Mouse (Mus musculus) limb, embryonic 14.5 days (tissue): ENCODE results near the gene Rpl22. TPM values are rescaled to one million over a fixed set of nuclear protein-coding genes. Genes with fewer than 3 reads are reported as not detected.

ENCODE experiments used
- ATAC-seq: fragments of 200-750 bp; cut with Nextera tagmentation; 2 replicates; pipeline ENCODE4 v1.8.0; 2017; ENCODE audit warnings: low read depth, moderate number of reproducible peaks, moderate TSS enrichment; ENCODE audit not compliant: low FRiP score
- DNase-seq: peaks from one replicate; pipeline ENCODE4 v3.0.0-alpha.2; 2015; ENCODE audit warnings: low spot score
- H3K27ac ChIP-seq: fragments of 300-500 bp; sonication (generic); replicated peaks from 2 replicates; pipeline ENCODE4 v1.5.1; 2014; ENCODE audit warnings: low read depth, mild to moderate bottlenecking, low read length, moderate library complexity, mixed read lengths
- H3K27me3 ChIP-seq: fragments of 300-500 bp; sonication (generic); 2 replicates; pipeline ENCODE4 v1.6.1; 2014; ENCODE audit warnings: low read length, mixed read lengths; ENCODE audit not compliant: control insufficient read depth, insufficient read depth
- H3K36me3 ChIP-seq: fragments of 300-500 bp; sonication (generic); 2 replicates; pipeline ENCODE4 v1.6.1; 2014; ENCODE audit warnings: mild to moderate bottlenecking, low read length, moderate library complexity, mixed read lengths; ENCODE audit not compliant: control insufficient read depth, insufficient read depth
- H3K4me1 ChIP-seq: fragments of 300-500 bp; sonication (generic); 2 replicates; pipeline ENCODE4 v1.6.1; 2014; ENCODE audit warnings: antibody characterized with exemption, low read length, mixed read lengths; ENCODE audit not compliant: control insufficient read depth, insufficient read depth
- H3K4me2 ChIP-seq: fragments of 300-500 bp; sonication (generic); replicated peaks from 2 replicates; pipeline ENCODE4 v1.6.1; 2014; ENCODE audit warnings: low read depth, mild to moderate bottlenecking, low read length, moderate library complexity; ENCODE audit not compliant: severe bottlenecking
- H3K4me3 ChIP-seq: fragments of 300-500 bp; sonication (generic); replicated peaks from 2 replicates; pipeline ENCODE4 v1.5.1; 2014; ENCODE audit warnings: low read length
- H3K9ac ChIP-seq: fragments of 300-500 bp; sonication (generic); 2 replicates; pipeline ENCODE4 v1.6.1; 2014; ENCODE audit warnings: mild to moderate bottlenecking, low read depth, low read length, moderate library complexity; ENCODE audit not compliant: severe bottlenecking
- H3K9me3 ChIP-seq: fragments of 300-500 bp; sonication (generic); 2 replicates; pipeline ENCODE4 v1.6.1; 2016; ENCODE audit warnings: low read length; ENCODE audit not compliant: control insufficient read depth
- POLR2A ChIP-seq: fragments of 200-500 bp; IDR thresholded peaks from 2 replicates; pipeline ENCODE4 v1.8.0; 2012; ENCODE audit warnings: inconsistent platforms, mild to moderate bottlenecking, moderate library complexity, borderline replicate concordance; ENCODE audit not compliant: insufficient read depth, insufficient read length; ENCODE audit errors: extremely low read depth
- WGBS: fragments of 180-500 bp; shearing (Covaris S2); extraction: QIAGEN DNeasy Blood & Tissue Kit; methylation state at CpG from one replicate; pipeline ENCODE4 v1.1.7; 2014; 5-methylcytosine and 5-hydroxymethylcytosine counted together
- polyA plus RNA-seq, 2 experiments: library from polyadenylated mRNA; depleted of rRNA in 1 of 2; stranded (reverse) in 1 of 2; unstranded in 1 of 2; fragments of >200 nt; fragmentation: Nextera tagmentation in 1 of 2; extraction: Ambion mirVana in 1 of 2; gene quantifications; 2 replicates each; pipeline versions ENCODE4 v1.2.1 to v1.2.3; 2012 to 2014

Gene Rpl22
- polyA plus RNA-seq, 2 experiments = 460 to 760 TPM

GRCm38 (mm10) chr4:152317631-152318033 is 7.9 kb upstream of the Rpl22 start:
- DNase-seq (no peak), ATAC-seq (no peak)
- Histone ChIP-seq H3K4me3 (no peak overlapping the region), H3K27ac (no peak overlapping the region), H3K9ac (no peak overlapping the region), H3K9me3 (no peaks in the 10 kb centered on the region), H3K4me2 (no peak overlapping the region), H3K4me1 (peaks cover 9% of the 10 kb centered on the region), H3K36me3 (no peaks in the 10 kb centered on the region), H3K27me3 (peaks cover 62% of the 10 kb centered on the region)
- no peak for TF ChIP-seq POLR2A
- 82% methylated on average over 6 of the region's 6 CpGs for WGBS

GRCm38 (mm10) chr4:152318517-152319234 is 6.9 kb upstream of the Rpl22 start, which contains the start of gene Rnf207:
Rnf207 (minus strand) TSS chr4:152318993.
- peak within 1 kb of the TSS; percentile 21 for H3K9ac ChIP-seq
- no peak within 1 kb of the TSS; the same call in 1 of the 2 replicates for H3K4me2 ChIP-seq
- DNase-seq (no peak), ATAC-seq (no peak)
- H3K36me3 ChIP-seq = no peaks in the 10 kb centered on the region
- 4% methylated on average over 26 of the region's 26 CpGs for WGBS
- H3K9me3 ChIP-seq = no peaks in the 10 kb centered on the region
- no peak for TF ChIP-seq POLR2A
- no peak within 1 kb of the TSS for H3K27ac ChIP-seq
- H3K4me1 ChIP-seq = peaks cover 5% of the 10 kb centered on the region; the same call in 1 of the 2 replicates
- H3K27me3 ChIP-seq = peaks cover 52% of the 10 kb centered on the region
- H3K4me3 ChIP-seq = no peak within 1 kb of the TSS

DNA sequence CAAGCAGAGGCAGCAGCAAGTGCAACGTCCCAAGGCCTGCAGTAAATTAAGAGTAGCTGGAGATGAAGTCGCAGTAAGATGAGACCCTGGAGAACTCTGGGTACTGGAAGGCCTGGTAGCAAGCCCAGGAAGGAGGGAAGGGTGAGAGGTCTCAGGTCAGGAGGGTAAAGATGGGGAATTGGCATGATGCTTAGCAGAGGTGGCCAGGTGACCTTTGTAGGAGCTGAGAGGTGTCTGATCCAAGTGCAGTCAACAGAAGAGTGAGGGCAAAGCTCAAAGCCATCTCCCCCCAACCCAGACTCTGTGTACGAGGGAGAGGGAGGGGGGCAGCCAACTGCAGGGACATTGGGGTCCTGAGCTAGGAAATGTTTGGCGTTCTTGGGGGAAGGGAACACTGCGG is 4.1 kb upstream of the Rpl22 start:
- H3K4me1 ChIP-seq = peaks cover 2% of the 10 kb centered on the region; the same call in 1 of the 2 replicates
- no peak overlapping the region for H3K4me3 ChIP-seq
- 47% methylated on average over 5 of the region's 5 CpGs for WGBS
- no peaks in the 10 kb centered on the region for H3K36me3 ChIP-seq
- H3K9me3 ChIP-seq = no peaks in the 10 kb centered on the region
- no peak for TF ChIP-seq POLR2A
- no peak overlapping the region for H3K27ac ChIP-seq
- peaks cover 24% of the 10 kb centered on the region for H3K27me3 ChIP-seq
- no peak for DNase-seq
- no peak overlapping the region for H3K9ac ChIP-seq
- no peak overlapping the region for H3K4me2 ChIP-seq
- ATAC-seq = no peak

DNA sequence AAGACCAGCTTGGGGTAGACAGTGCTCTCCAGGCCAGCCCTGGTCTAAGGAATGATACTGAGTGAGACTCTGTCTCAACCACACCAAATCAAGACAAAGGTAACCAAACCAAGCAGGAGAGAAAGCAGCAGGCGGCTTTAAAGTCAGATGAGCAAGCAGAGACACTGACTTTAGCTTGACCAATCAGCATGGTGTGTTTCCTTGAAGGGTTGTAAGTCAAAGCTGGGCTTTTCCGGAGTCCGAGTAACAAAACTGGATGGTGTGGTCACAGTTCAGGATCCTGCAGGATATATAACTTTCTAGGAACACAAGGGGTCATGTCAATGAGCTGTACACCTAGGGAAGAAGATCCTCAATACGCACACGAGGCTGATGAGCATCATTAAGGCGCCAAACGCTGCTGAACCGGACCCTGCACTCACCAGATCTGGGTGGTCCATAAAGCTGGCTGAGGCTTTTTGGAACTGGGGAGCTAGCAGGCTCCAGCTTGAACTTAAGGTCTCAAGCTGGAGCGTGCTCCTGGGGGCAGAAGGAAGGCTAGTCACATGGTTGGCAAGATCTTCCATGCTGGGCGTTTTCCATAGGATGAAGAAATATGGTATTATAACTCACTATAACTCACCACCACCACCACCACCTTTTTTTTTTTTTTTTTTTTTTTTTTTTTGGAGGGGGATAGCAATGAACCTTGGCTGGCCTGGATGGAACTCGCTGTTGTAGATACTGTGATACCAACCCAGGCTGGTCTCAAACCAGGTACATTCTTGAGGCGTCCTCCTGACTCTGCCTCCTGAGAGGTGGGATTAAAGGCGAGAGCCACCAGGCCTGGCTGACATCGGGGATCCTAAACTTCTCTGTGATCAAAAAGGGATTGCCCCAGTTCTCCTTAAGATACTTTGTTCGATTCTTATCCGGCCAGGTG is 640 bp upstream of the Rpl22 start:
- Histone ChIP-seq H3K27ac (no peak overlapping the region), H3K4me1 (peaks cover 10% of the 10 kb centered on the region), H3K36me3 (peaks cover 20% of the 10 kb centered on the region), H3K4me2 (peak overlapping the region; percentile 79), H3K4me3 (peak overlapping the region; percentile 98), H3K9me3 (no peaks in the 10 kb centered on the region), H3K27me3 (no peaks in the 10 kb centered on the region), H3K9ac (peak overlapping the region; percentile 38; the same call in 1 of the 2 replicates)
- 56% methylated on average over 16 of the region's 16 CpGs for WGBS
- no peak for TF ChIP-seq POLR2A
- ATAC-seq (peak; percentile 25), DNase-seq (no peak)

DNA sequence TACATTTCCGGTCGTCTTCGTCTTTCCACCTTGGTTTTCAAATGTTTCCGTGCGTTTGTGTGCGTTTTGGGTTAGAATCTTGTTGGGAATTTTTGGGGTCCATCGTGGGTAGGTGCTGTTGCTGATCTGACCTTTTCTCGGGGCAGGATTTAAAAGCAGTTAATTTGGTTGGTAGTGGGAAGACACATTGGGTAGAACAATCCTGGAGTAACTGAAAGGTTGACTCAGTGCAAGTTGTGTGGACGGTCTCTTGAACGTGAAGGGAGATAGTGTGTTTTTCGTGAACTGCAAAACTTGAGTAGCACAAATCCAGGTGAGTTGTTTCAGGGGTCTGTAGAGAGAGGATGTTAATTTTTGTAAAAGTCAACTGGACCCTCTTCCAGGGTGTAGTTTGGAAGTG is 1.0 kb downstream of the Rpl22 start:
- peaks cover 10% of the 10 kb centered on the region for H3K4me1 ChIP-seq
- 1% methylated on average over 11 of the region's 11 CpGs for WGBS

More for the DNA sequence above, 1.0 kb downstream of the Rpl22 start:
- peak overlapping the region; percentile 79 for H3K4me2 ChIP-seq
- no peak overlapping the region for H3K27ac ChIP-seq
- H3K4me3 ChIP-seq = peak overlapping the region; percentile 98
- H3K36me3 ChIP-seq = peaks cover 36% of the 10 kb centered on the region
- no peaks in the 10 kb centered on the region for H3K9me3 ChIP-seq
- H3K9ac ChIP-seq = peak overlapping the region; percentile 96
- TF ChIP-seq POLR2A = no peak
- H3K27me3 ChIP-seq = no peaks in the 10 kb centered on the region
- no peak for ATAC-seq
- DNase-seq = no peak
